Mouse (Mus musculus) intestine, embryonic 14.5 days (tissue): ENCODE measurements around the gene Olfr1329. TPM values are rescaled to one million over a fixed set of nuclear protein-coding genes. Genes with fewer than 3 reads are reported as not detected.

ENCODE experiments used
- polyA plus RNA-seq: library from polyadenylated mRNA; unstranded; fragments of >200 nt; fragmentation: Nextera tagmentation; extraction: Ambion mirVana; gene quantifications from 2 replicates; pipeline ENCODE4 v1.2.1, GENCODE M21; 2014

Gene Olfr1329
- polyA plus RNA-seq, 1 experiment from 2014 or later = not detected

Other genes with a start within 250 kb of the Olfr1329 start
- gene Olfr1342, start 224.7 kb downstream of the Olfr1329 start, polyA plus RNA-seq = not detected in 2 replicates
- gene Olfr1341, start 213.9 kb downstream of the Olfr1329 start, polyA plus RNA-seq = not detected in 2 replicates
- gene Olfr1340, start 197.3 kb downstream of the Olfr1329 start, polyA plus RNA-seq = not detected in 2 replicates
- gene Olfr1339, start 185.3 kb downstream of the Olfr1329 start, polyA plus RNA-seq = not detected in 2 replicates
- not detected in 2 replicates for gene Olfr1338, start 158.7 kb downstream of the Olfr1329 start, polyA plus RNA-seq
- not detected in 2 replicates for gene Olfr1337, start 134.9 kb downstream of the Olfr1329 start, polyA plus RNA-seq
- not detected in 2 replicates for gene Olfr1335, start 107.5 kb downstream of the Olfr1329 start, polyA plus RNA-seq
- gene Olfr1333, start 81.2 kb downstream of the Olfr1329 start, polyA plus RNA-seq = not detected in 2 replicates
- not detected in 2 replicates for gene Olfr1331, start 52.8 kb downstream of the Olfr1329 start, polyA plus RNA-seq
- not detected in 2 replicates for gene Olfr1330, start 28.9 kb downstream of the Olfr1329 start, polyA plus RNA-seq
- gene Olfr1328, start 21.1 kb upstream of the Olfr1329 start, polyA plus RNA-seq = not detected in 2 replicates
- gene Lao1, start 44.1 kb upstream of the Olfr1329 start, polyA plus RNA-seq = not detected in 2 replicates
- 131 and 132 TPM in 2 replicates for gene Slc2a1, start 191.2 kb upstream of the Olfr1329 start, polyA plus RNA-seq